In the genomic region with DNA sequence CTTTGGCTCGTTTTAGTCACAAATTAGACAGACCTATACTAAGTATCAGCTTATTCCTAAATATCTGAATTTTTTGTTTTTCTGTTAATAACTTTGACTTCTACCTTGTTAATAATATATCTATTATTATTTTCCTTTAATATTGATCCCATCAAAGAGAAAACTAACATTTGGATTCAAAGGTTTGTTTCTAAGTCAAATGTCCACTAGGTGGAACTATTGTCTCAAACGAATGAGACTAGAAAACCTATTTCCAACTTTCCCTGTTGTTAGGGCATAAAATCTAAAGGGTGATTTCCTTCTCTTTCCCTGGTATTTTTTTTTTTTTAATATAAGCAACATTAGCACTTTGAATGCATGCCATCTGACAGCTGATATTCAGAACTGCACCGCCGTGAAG, we compare ENCODE assay signal across 13 mouse cellular contexts. TPM values are rescaled to one million over a fixed set of nuclear protein-coding genes. Genes with fewer than 3 reads are reported as not detected.
DNase-seq lines count a peak whose midpoint lies in the region; ATAC-seq and TF ChIP-seq lines count a peak whose summit lies in the region.
"Had no signal": no experiment of that assay in that cellular context is flagged by ENCODE, and none has a peak within 500 bp of the region (broad histone marks: within the 10 kb centered on the region; RNA-seq: fewer than 3 reads in every experiment).

No protein-coding gene starts in this region.

- dilution Hi-C loops in CH12.LX (cut with MboI; ENCODE audit: extremely low pct_ligation_motif_present, extremely low pct_unique_long_range_greater_than_20kb, low sequenced_read_pairs) = no loop called here

- no peaks in the 10 kb centered on the region for H3K27me3 ChIP-seq in CH12.LX (replicated peaks)
- H3K27me3 ChIP-seq in embryonic facial prominence, embryonic 14.5 days (replicated peaks; ENCODE audit: control insufficient read depth, insufficient read depth, low read length) = no peaks in the 10 kb centered on the region
- H3K27me3 ChIP-seq: limb, embryonic 12.5 days; midbrain, embryonic 12.5 days; stomach, embryonic 15.5 days had no signal

- H3K27ac ChIP-seq in CH12.LX (ENCODE audit: insufficient read depth, low read depth) = no peak overlapping the region
- no peak overlapping the region for H3K27ac ChIP-seq in embryonic facial prominence, embryonic 14.5 days (replicated peaks; ENCODE audit: low read depth, low read length)
- H3K27ac ChIP-seq: limb, embryonic 12.5 days; midbrain, embryonic 12.5 days; stomach, embryonic 15.5 days had no signal

- no peak for TF ChIP-seq POLR2A in CH12.LX (IDR thresholded peaks at IDR 0.05; ENCODE audit: low read depth, low read length)

- peak in 1 of 2 experiments; percentile 75; a peak in 2 of 4 replicates for TF ChIP-seq CTCF in CH12.LX (conservative IDR thresholded peaks at IDR 0.05 in 1 of 2, IDR thresholded peaks at IDR 0.05 in 1 of 2; ENCODE audit: low read depth in 2 of 2, low read length in 2 of 2)

- H3K4me2 ChIP-seq in CH12.LX (ENCODE audit: insufficient read depth, low read depth, poor library complexity, severe bottlenecking) = no peak overlapping the region
- H3K4me2 ChIP-seq in embryonic facial prominence, embryonic 14.5 days (ENCODE audit: low read depth, low read length) = no peak overlapping the region
- H3K4me2 ChIP-seq: limb, embryonic 12.5 days; midbrain, embryonic 12.5 days; stomach, embryonic 15.5 days had no signal

- WGBS in embryonic facial prominence, embryonic 14.5 days = 21% methylated on average over 4 of the region's 4 CpGs

- TF ChIP-seq RAD21 in CH12.LX (IDR thresholded peaks at IDR 0.05; ENCODE audit: low read depth, low read length) = peak; percentile 86

- peak; percentile 20 for DNase-seq in cerebellum, adult 9-10 months
- no peak for DNase-seq in cerebellum, adult 11 months
- peak; percentile 15 for DNase-seq in kidney, adult 9 months
- no peak for DNase-seq in kidney, postnatal 36 days
- no peak for DNase-seq in CH12.LX (ENCODE audit: extremely low read depth)
- peak; percentile 83 for DNase-seq in embryonic facial prominence, embryonic 14.5 days (ENCODE audit: low spot score)
- no peak for DNase-seq in layer of hippocampus, adult 9-10 months (ENCODE audit: low spot score)
- no peak for DNase-seq in layer of hippocampus, postnatal 36 days
- DNase-seq: heart, postnatal 14 days; kidney, postnatal 4 days had no signal

- no peak overlapping the region for H3K4me3 ChIP-seq in CH12.LX (replicated peaks in 1 of 3; ENCODE audit: low read depth in 2 of 3, low read length in 2 of 3, poor library complexity in 1 of 3)
- no peak overlapping the region for H3K4me3 ChIP-seq in embryonic facial prominence, embryonic 14.5 days (ENCODE audit: low read depth, low read length)
- H3K4me3 ChIP-seq: limb, embryonic 12.5 days; midbrain, embryonic 12.5 days; stomach, embryonic 15.5 days had no signal

- no peak for ATAC-seq in embryonic facial prominence, embryonic 14.5 days (ENCODE audit: low read depth)

- H3K9ac ChIP-seq in CH12.LX (ENCODE audit: insufficient read depth, low read depth) = no peak overlapping the region
- H3K9ac ChIP-seq in embryonic facial prominence, embryonic 14.5 days (ENCODE audit: low read depth, low read length) = no peak overlapping the region
- H3K9ac ChIP-seq: limb, embryonic 12.5 days; midbrain, embryonic 12.5 days; stomach, embryonic 15.5 days had no signal

- no peaks in the 10 kb centered on the region for H3K36me3 ChIP-seq in CH12.LX (replicated peaks in 1 of 2; ENCODE audit: control insufficient read depth in 1 of 2, insufficient read depth in 1 of 2, low read length in 1 of 2)
- H3K36me3 ChIP-seq in embryonic facial prominence, embryonic 14.5 days (ENCODE audit: control insufficient read depth, insufficient read depth, low read length) = no peaks in the 10 kb centered on the region
- H3K36me3 ChIP-seq: limb, embryonic 12.5 days; midbrain, embryonic 12.5 days; stomach, embryonic 15.5 days had no signal

- H3K4me1 ChIP-seq in CH12.LX (ENCODE audit: control insufficient read depth in 1 of 2, insufficient read depth in 2 of 2) = peaks cover 0 to 16% of the 10 kb centered on the region in 2 experiments; a peak in 2 of 4 replicates
- H3K4me1 ChIP-seq in embryonic facial prominence, embryonic 14.5 days (ENCODE audit: control insufficient read depth, insufficient read depth, low read length) = no peaks in the 10 kb centered on the region
- H3K4me1 ChIP-seq: limb, embryonic 12.5 days; midbrain, embryonic 12.5 days; stomach, embryonic 15.5 days had no signal

- H3K9me3 ChIP-seq in CH12.LX (replicated peaks; ENCODE audit: low read length) = no peaks in the 10 kb centered on the region
- H3K9me3 ChIP-seq in embryonic facial prominence, embryonic 14.5 days (ENCODE audit: control insufficient read depth, low read length) = no peaks in the 10 kb centered on the region
- H3K9me3 ChIP-seq: limb, embryonic 12.5 days; midbrain, embryonic 12.5 days; stomach, embryonic 15.5 days had no signal

- H3K79me2 ChIP-seq in CH12.LX (replicated peaks; ENCODE audit: control insufficient read depth, extremely low read depth, insufficient read depth, poor library complexity, severe bottlenecking) = no peaks in the 10 kb centered on the region

- TF ChIP-seq EP300 in CH12.LX (IDR thresholded peaks at IDR 0.05; ENCODE audit: low read length) = no peak

- in situ Hi-C loops in CH12.LX (cut with MboI; ENCODE audit: low pct_ligation_motif_present, low pct_unique_long_range_greater_than_20kb, low sequenced_read_pairs) = loop anchor here (25.0 kb wide), 1 partner anchor 886 kb away; the partner anchor contains the start of gene Mad2l1

TF ChIP-seq in CH12.LX, 34 proteins besides CTCF, POLR2A, EP300 and RAD21:
- peak; percentile 47; the same call in 1 of the 2 replicates for TF ChIP-seq ZC3H11A (IDR thresholded peaks at IDR 0.05; ENCODE audit: low read depth, low read length)
- peak; percentile 71 for TF ChIP-seq SMC3 (IDR thresholded peaks at IDR 0.05; ENCODE audit: low read depth, low read length)
- no peak for TF ChIP-seq BHLHE40 (IDR thresholded peaks at IDR 0.05; ENCODE audit: low read depth, low read length)

RNA-seq across cellular contexts. Expression of gene Ndnf, which starts 20.0 kb away (rescaled TPM):
- total RNA-seq in CH12.LX (2012; rRNA removed) (under 0.01 TPM in 1 of 2 replicates, not detected in the other), CH12.LX (2014; rRNA removed) (0.03 TPM in 1 of 2 replicates, not detected in the other)
- polyA plus RNA-seq in CH12.LX (2012; ENCODE audit: insufficient read length, low read depth) = not detected in 2 replicates
- 11.3 and 12.3 TPM in 2 replicates for polyA plus RNA-seq in embryonic facial prominence, embryonic 14.5 days (2014; fragmentation: Nextera tagmentation; extraction: Ambion mirVana)
- total RNA-seq in layer of hippocampus, postnatal 36 days (2021) = 10 to 100 TPM; 20.6 to 23.1 TPM

Comparison
In these comparisons a context has a peak if more than half of its experiments do, and no peak if none do; other contexts are left out.
1. DNase-seq: peak in cerebellum, adult 9-10 months (single experiment), kidney, adult 9 months (single experiment) and embryonic facial prominence, embryonic 14.5 days (single experiment); none in cerebellum, adult 11 months (single experiment), kidney, postnatal 36 days (0 of 2), CH12.LX (single experiment), layer of hippocampus, adult 9-10 months (single experiment) and layer of hippocampus, postnatal 36 days (0 of 2).
2. RNA of gene Ndnf, which starts 20.0 kb away (total RNA-seq): 20.6 to 23.1 TPM in layer of hippocampus, postnatal 36 days; under 0.01 to 0.03 TPM in CH12.LX; every median in the first group is over 10 times any median in the second.